Mouse (Mus musculus) limb, embryonic 11.5 days (tissue): Measurements from ENCODE around the gene D630045J12Rik. TPM values are rescaled to one million over a fixed set of nuclear protein-coding genes. Genes with fewer than 3 reads are reported as not detected.

Experiments
- ATAC-seq: fragments of 200-750 bp; cut with Nextera tagmentation; 2 replicates; pipeline ENCODE4 v1.8.0; 2017; ENCODE audit warnings: low read depth; ENCODE audit not compliant: insufficient number of reproducible peaks, low FRiP score, low TSS enrichment
- DNase-seq: peaks from one replicate; pipeline ENCODE4 v3.0.0-alpha.2; 2015; ENCODE audit warnings: low spot score
- H3K27ac ChIP-seq: fragments of 300-500 bp; sonication (generic); replicated peaks from 2 replicates; pipeline ENCODE4 v1.5.1; 2014; ENCODE audit warnings: low read depth, mild to moderate bottlenecking, low read length
- H3K27me3 ChIP-seq: fragments of 300-500 bp; sonication (generic); 2 replicates; pipeline ENCODE4 v1.6.1; 2014; ENCODE audit warnings: mild to moderate bottlenecking, low read length, mixed read lengths; ENCODE audit not compliant: control insufficient read depth, insufficient read depth
- H3K36me3 ChIP-seq: fragments of 300-500 bp; sonication (generic); 2 replicates; pipeline ENCODE4 v1.6.1; 2014; ENCODE audit warnings: mild to moderate bottlenecking, low read length, moderate library complexity, mixed read lengths; ENCODE audit not compliant: control insufficient read depth, insufficient read depth
- H3K4me1 ChIP-seq: fragments of 300-500 bp; sonication (generic); 2 replicates; pipeline ENCODE4 v1.6.1; 2014; ENCODE audit warnings: low read length, mixed read lengths; ENCODE audit not compliant: control insufficient read depth, insufficient read depth
- H3K4me2 ChIP-seq: fragments of 300-500 bp; sonication (generic); 2 replicates; pipeline ENCODE4 v1.6.1; 2014; ENCODE audit warnings: low read depth, mild to moderate bottlenecking, moderate library complexity; ENCODE audit not compliant: severe bottlenecking
- H3K4me3 ChIP-seq: fragments of 300-500 bp; sonication (generic); 2 replicates; pipeline ENCODE4 v1.5.1; 2014; ENCODE audit warnings: low read depth, low read length
- H3K9ac ChIP-seq: fragments of 300-500 bp; sonication (generic); 2 replicates; pipeline ENCODE4 v1.6.1; 2014; ENCODE audit warnings: mild to moderate bottlenecking, low read length
- H3K9me3 ChIP-seq: fragments of 300-500 bp; sonication (generic); 2 replicates; pipeline ENCODE4 v1.6.1; 2016; ENCODE audit warnings: low read length; ENCODE audit not compliant: control insufficient read depth
- WGBS: fragments of 180-500 bp; shearing (Covaris S2); extraction: QIAGEN DNeasy Blood & Tissue Kit; methylation state at CpG from one replicate; pipeline ENCODE4 v1.1.7; 2014; 5-methylcytosine and 5-hydroxymethylcytosine counted together
- polyA plus RNA-seq: library from polyadenylated mRNA; unstranded; fragments of >200 nt; fragmentation: Nextera tagmentation; extraction: Ambion mirVana; gene quantifications from 2 replicates; pipeline ENCODE4 v1.2.1, GENCODE M21; 2014

Gene D630045J12Rik
- polyA plus RNA-seq, 1 experiment from 2014 or later = 11.1 TPM

- Histone ChIP-seq H3K4me3 (no peak overlapping the region), H3K4me1 (peaks cover 6% of the 10 kb centered on the region; the same call in 1 of the 2 replicates), H3K36me3 (peaks cover 5% of the 10 kb centered on the region; the same call in 1 of the 2 replicates), H3K27ac (no peak overlapping the region), H3K9me3 (no peaks in the 10 kb centered on the region), H3K27me3 (no peaks in the 10 kb centered on the region), H3K4me2 (no peak overlapping the region), H3K9ac (no peak overlapping the region)
- DNase-seq = no peak
- 79% methylated on average over 10 of the region's 10 CpGs for whole genome bisulfite sequencing
- no peak for ATAC-seq
Observed at GRCm38 (mm10) chr6:38195306-38195705, 58.5 kb downstream of the D630045J12Rik start.

GRCm38 (mm10) chr6:38194046-38194445, 59.8 kb downstream of the D630045J12Rik start:
- no peak overlapping the region for H3K27ac ChIP-seq
- peaks cover 4% of the 10 kb centered on the region; the same call in 1 of the 2 replicates for H3K4me1 ChIP-seq
- peaks cover 5% of the 10 kb centered on the region; the same call in 1 of the 2 replicates for H3K36me3 ChIP-seq
- H3K9ac ChIP-seq = no peak overlapping the region
- H3K27me3 ChIP-seq = no peaks in the 10 kb centered on the region
- H3K4me3 ChIP-seq = no peak overlapping the region
- 93% methylated on average over 7 of the region's 7 CpGs for WGBS
- DNase-seq (no peak), ATAC-seq (no peak)
- H3K9me3 ChIP-seq = no peaks in the 10 kb centered on the region
- H3K4me2 ChIP-seq = no peak overlapping the region

- Histone ChIP-seq H3K4me3 (no peak overlapping the region), H3K27ac (no peak overlapping the region), H3K27me3 (no peaks in the 10 kb centered on the region), H3K4me2 (no peak overlapping the region), H3K9ac (no peak overlapping the region), H3K9me3 (no peaks in the 10 kb centered on the region), H3K36me3 (peaks cover 5% of the 10 kb centered on the region; the same call in 1 of the 2 replicates), H3K4me1 (no peaks in the 10 kb centered on the region)
- DNase-seq (no peak), ATAC-seq (no peak)
- 94% methylated on average over 7 of the region's 7 CpGs for WGBS
Observed at GRCm38 (mm10) chr6:38192952-38193351, 60.9 kb downstream of the D630045J12Rik start.

- H3K4me3 ChIP-seq = no peak overlapping the region
- H3K36me3 ChIP-seq = peaks cover 4% of the 10 kb centered on the region; the same call in 1 of the 2 replicates
- H3K4me2 ChIP-seq = no peak overlapping the region
- H3K9me3 ChIP-seq = no peaks in the 10 kb centered on the region
- WGBS = 92% methylated on average over 8 of the region's 8 CpGs
- no peak overlapping the region for H3K27ac ChIP-seq
- DNase-seq (no peak), ATAC-seq (no peak)
- H3K27me3 ChIP-seq = no peaks in the 10 kb centered on the region
- no peaks in the 10 kb centered on the region for H3K4me1 ChIP-seq
- no peak overlapping the region for H3K9ac ChIP-seq
Observed at GRCm38 (mm10) chr6:38186312-38186950, 67.4 kb downstream of the D630045J12Rik start.

GRCm38 (mm10) chr6:38184791-38185190, 69.0 kb downstream of the D630045J12Rik start:
- Histone ChIP-seq H3K36me3 (peaks cover 4% of the 10 kb centered on the region; the same call in 1 of the 2 replicates), H3K9ac (no peak overlapping the region), H3K27me3 (no peaks in the 10 kb centered on the region), H3K27ac (no peak overlapping the region), H3K4me1 (no peaks in the 10 kb centered on the region), H3K4me2 (no peak overlapping the region), H3K4me3 (no peak overlapping the region), H3K9me3 (no peaks in the 10 kb centered on the region)
- DNase-seq = no peak
- ATAC-seq = no peak
- 76% methylated on average over 8 of the region's 8 CpGs for WGBS

- Histone ChIP-seq H3K27me3 (no peaks in the 10 kb centered on the region), H3K27ac (peak overlapping the region; percentile 81; the same call in 1 of the 2 replicates), H3K4me1 (no peaks in the 10 kb centered on the region), H3K4me2 (no peak overlapping the region), H3K9ac (0 out of 2 replicates have a peak overlapping the region, but pooled peaks have one; percentile 9), H3K36me3 (peaks cover 4% of the 10 kb centered on the region; the same call in 1 of the 2 replicates), H3K9me3 (no peaks in the 10 kb centered on the region), H3K4me3 (no peak overlapping the region)
- ATAC-seq (peak; percentile 74), DNase-seq (no peak)
- WGBS = 78% methylated on average over 10 of the region's 10 CpGs
Observed at GRCm38 (mm10) chr6:38181756-38182318, 72.0 kb downstream of the D630045J12Rik start.

- H3K36me3 ChIP-seq = peaks cover 4% of the 10 kb centered on the region; the same call in 1 of the 2 replicates
- H3K27me3 ChIP-seq = no peaks in the 10 kb centered on the region
- H3K9ac ChIP-seq = no peak overlapping the region
- no peak for DNase-seq
- 74% methylated on average over 5 of the region's 5 CpGs for WGBS
- H3K27ac ChIP-seq = no peak overlapping the region
- no peaks in the 10 kb centered on the region for H3K9me3 ChIP-seq
- no peak overlapping the region for H3K4me3 ChIP-seq
- no peaks in the 10 kb centered on the region for H3K4me1 ChIP-seq
- H3K4me2 ChIP-seq = no peak overlapping the region
- no peak for ATAC-seq
Observed at GRCm38 (mm10) chr6:38180669-38181068, 73.1 kb downstream of the D630045J12Rik start.

- H3K9me3 ChIP-seq = no peaks in the 10 kb centered on the region
- DNase-seq (peak; percentile 49), ATAC-seq (0 out of 2 replicates have a peak, but pooled peaks have one; percentile 26)
- peak overlapping the region; percentile 83 for H3K27ac ChIP-seq
- H3K4me1 ChIP-seq = peaks cover 19% of the 10 kb centered on the region
- WGBS = 21% methylated on average over 6 of the region's 6 CpGs
- peaks cover 9% of the 10 kb centered on the region; the same call in 1 of the 2 replicates for H3K36me3 ChIP-seq
- no peak overlapping the region for H3K4me2 ChIP-seq
- H3K9ac ChIP-seq = peak overlapping the region; percentile 27; the same call in 1 of the 2 replicates
- no peaks in the 10 kb centered on the region for H3K27me3 ChIP-seq
- no peak overlapping the region for H3K4me3 ChIP-seq
Observed at GRCm38 (mm10) chr6:38165385-38165784, 88.4 kb downstream of the D630045J12Rik start.
